Mouse (Mus musculus): ENCODE results near the gene Wdr38. TPM values are rescaled to one million over a fixed set of nuclear protein-coding genes. Genes with fewer than 3 reads are reported as not detected.

The Wdr38 gene
- polyA plus RNA-seq, 1 experiment from 2014 or later: 1.4 TPM

Other genes with a start within 250 kb of the Wdr38 start
- 4.4 and 5.2 TPM in 2 replicates for gene Nr6a1, start 69.8 kb upstream of the Wdr38 start, polyA plus RNA-seq (2014; fragmentation: Nextera tagmentation; extraction: Ambion mirVana)
- 1.9 and 2.2 TPM in 2 replicates for gene Olfml2a, start 65.5 kb upstream of the Wdr38 start, polyA plus RNA-seq (2014; fragmentation: Nextera tagmentation; extraction: Ambion mirVana)
- gene Arpc5l, start 7.9 kb downstream of the Wdr38 start, polyA plus RNA-seq (2014; fragmentation: Nextera tagmentation; extraction: Ambion mirVana): 149 and 157 TPM in 2 replicates
- gene Rpl35, start 8.1 kb downstream of the Wdr38 start, polyA plus RNA-seq (2014; fragmentation: Nextera tagmentation; extraction: Ambion mirVana): 1,018 and 1,101 TPM in 2 replicates
- 34.4 and 39.3 TPM in 2 replicates for gene Golga1, start 68.1 kb downstream of the Wdr38 start, polyA plus RNA-seq (2014; fragmentation: Nextera tagmentation; extraction: Ambion mirVana)
- gene Scai, start 193.3 kb downstream of the Wdr38 start, polyA plus RNA-seq (2014; fragmentation: Nextera tagmentation; extraction: Ambion mirVana): 8.1 and 8.2 TPM in 2 replicates
- 92.7 and 110 TPM in 2 replicates for gene Ppp6c, start 229.0 kb downstream of the Wdr38 start, polyA plus RNA-seq (2014; fragmentation: Nextera tagmentation; extraction: Ambion mirVana)